Comparison of ENCODE assay signal across 8 mouse cellular contexts in genomic region chr2:31298814-31299213, GRCm38 (mm10). TPM values are rescaled to one million over a fixed set of nuclear protein-coding genes. Genes with fewer than 3 reads are reported as not detected.
A peak's percentile ranks its signal among the peaks of the same experiment; 100 is the strongest.
DNase-seq lines count a peak whose midpoint lies in the region; ATAC-seq and TF ChIP-seq lines count a peak whose summit lies in the region.
"Had no signal": no experiment of that assay in that cellular context is flagged by ENCODE, and none has a peak within 500 bp of the region (broad histone marks: within the 10 kb centered on the region; RNA-seq: fewer than 3 reads in every experiment).

No protein-coding gene starts in this region.

- no peak for TF ChIP-seq CTCF in midbrain, postnatal 0 days (IDR thresholded peaks at IDR 0.05)

- peaks cover 13% of the 10 kb centered on the region for H3K4me1 ChIP-seq in kidney, embryonic 15.5 days
- H3K4me1 ChIP-seq in embryonic facial prominence, embryonic 12.5 days, result peaks cover 4% of the 10 kb centered on the region; the same call in 1 of the 2 replicates
- peaks cover 5% of the 10 kb centered on the region for H3K4me1 ChIP-seq in hindbrain, embryonic 12.5 days
- H3K4me1 ChIP-seq in midbrain, postnatal 0 days (ENCODE audit: insufficient read depth, low read length), result peaks cover 5% of the 10 kb centered on the region; the same call in 1 of the 2 replicates

- ATAC-seq in kidney, embryonic 15.5 days (replicated peaks; ENCODE audit: low FRiP score), result no peak
- ATAC-seq in embryonic facial prominence, embryonic 12.5 days (ENCODE audit: insufficient number of reproducible peaks, insufficient read depth, low FRiP score, low TSS enrichment), result no peak
- ATAC-seq in hindbrain, embryonic 12.5 days (ENCODE audit: low FRiP score), result 0 out of 2 replicates have a peak, but pooled peaks have one; percentile 19
- ATAC-seq in midbrain, postnatal 0 days (ENCODE audit: low FRiP score), result peak; percentile 42; the same call in 1 of the 2 replicates

- H3K4me3 ChIP-seq in kidney, embryonic 15.5 days (replicated peaks), result peak overlapping the region; percentile 49; the same call in 1 of the 2 replicates
- no peak overlapping the region for H3K4me3 ChIP-seq in embryonic facial prominence, embryonic 12.5 days
- no peak overlapping the region for H3K4me3 ChIP-seq in hindbrain, embryonic 12.5 days
- no peak overlapping the region for H3K4me3 ChIP-seq in midbrain, postnatal 0 days (ENCODE audit: low read depth, low read length)

- peak overlapping the region; percentile 65 for H3K4me2 ChIP-seq in kidney, embryonic 15.5 days
- H3K4me2 ChIP-seq in embryonic facial prominence, embryonic 12.5 days (replicated peaks), result peak overlapping the region; percentile 60
- H3K4me2 ChIP-seq in hindbrain, embryonic 12.5 days (replicated peaks), result peak overlapping the region; percentile 49
- peak overlapping the region; percentile 54 for H3K4me2 ChIP-seq in midbrain, postnatal 0 days (ENCODE audit: low read depth, low read length, poor library complexity, severe bottlenecking)

- no peak overlapping the region for H3K9ac ChIP-seq in kidney, embryonic 15.5 days
- no peak overlapping the region for H3K9ac ChIP-seq in embryonic facial prominence, embryonic 12.5 days
- H3K9ac ChIP-seq in hindbrain, embryonic 12.5 days, result no peak overlapping the region
- H3K9ac ChIP-seq in midbrain, postnatal 0 days (replicated peaks; ENCODE audit: low read length, poor library complexity, severe bottlenecking), result no peak overlapping the region

- no peaks in the 10 kb centered on the region for H3K27me3 ChIP-seq in kidney, embryonic 15.5 days
- H3K27me3 ChIP-seq in embryonic facial prominence, embryonic 12.5 days, result no peaks in the 10 kb centered on the region
- H3K27me3 ChIP-seq in hindbrain, embryonic 12.5 days, result no peaks in the 10 kb centered on the region
- no peaks in the 10 kb centered on the region for H3K27me3 ChIP-seq in midbrain, postnatal 0 days (ENCODE audit: insufficient read depth, low read length)

- H3K9me3 ChIP-seq in kidney, embryonic 15.5 days (replicated peaks), result no peaks in the 10 kb centered on the region
- no peaks in the 10 kb centered on the region for H3K9me3 ChIP-seq in embryonic facial prominence, embryonic 12.5 days
- H3K9me3 ChIP-seq in hindbrain, embryonic 12.5 days (replicated peaks), result no peaks in the 10 kb centered on the region
- H3K9me3 ChIP-seq in midbrain, postnatal 0 days (ENCODE audit: low read length), result no peaks in the 10 kb centered on the region

- WGBS in kidney, embryonic 15.5 days, result 50% methylated on average over 4 of the region's 4 CpGs
- 47% methylated on average over 4 of the region's 4 CpGs for WGBS in embryonic facial prominence, embryonic 12.5 days
- WGBS in hindbrain, embryonic 12.5 days, result 53% methylated on average over 4 of the region's 4 CpGs
- 18% methylated on average over 4 of the region's 4 CpGs for WGBS in midbrain, postnatal 0 days

- H3K27ac ChIP-seq in kidney, embryonic 15.5 days, result no peak overlapping the region
- no peak overlapping the region for H3K27ac ChIP-seq in embryonic facial prominence, embryonic 12.5 days
- H3K27ac ChIP-seq in hindbrain, embryonic 12.5 days, result no peak overlapping the region
- H3K27ac ChIP-seq in midbrain, postnatal 0 days (ENCODE audit: low read depth, low read length), result no peak overlapping the region

- DNase-seq in kidney, postnatal 10 days, result no peak
- DNase-seq in midbrain, postnatal 0 days (ENCODE audit: low spot score), result no peak
- DNase-seq in left cerebral cortex, adult 11 months (ENCODE audit: low spot score), result no peak
- DNase-seq in ovary, postnatal 36 days (ENCODE audit: low spot score), result no peak
- DNase-seq: right cerebral cortex, postnatal 14 days had no signal

- H3K36me3 ChIP-seq in kidney, embryonic 15.5 days, result peaks cover 8% of the 10 kb centered on the region
- no peaks in the 10 kb centered on the region; the same call in 1 of the 2 replicates for H3K36me3 ChIP-seq in embryonic facial prominence, embryonic 12.5 days
- peaks cover 4% of the 10 kb centered on the region for H3K36me3 ChIP-seq in hindbrain, embryonic 12.5 days
- H3K36me3 ChIP-seq in midbrain, postnatal 0 days (ENCODE audit: insufficient read depth, low read length), result peaks cover 9% of the 10 kb centered on the region

RNA-seq across cellular contexts. Expression of gene Hmcn2, which starts 15.4 kb away (rescaled TPM):
- 0.22 and 0.33 TPM in 2 replicates for polyA plus RNA-seq in kidney, embryonic 15.5 days (2015; fragmentation: Nextera tagmentation; extraction: Ambion mirVana)
- polyA plus RNA-seq in embryonic facial prominence, embryonic 12.5 days (2016; fragmentation: Nextera tagmentation; extraction: Ambion mirVana), result 0.09 and 0.18 TPM in 2 replicates
- polyA plus RNA-seq in hindbrain, embryonic 12.5 days (2016; fragmentation: Nextera tagmentation; extraction: Ambion mirVana), result 0.30 and 0.33 TPM in 2 replicates
- 0.60 and 1.5 TPM in 2 replicates for total RNA-seq in midbrain, postnatal 0 days (2014; rRNA removed)
- polyA plus RNA-seq in midbrain, postnatal 0 days (2015; fragmentation: Nextera tagmentation; extraction: Ambion mirVana), result 0.29 and 0.37 TPM in 2 replicates

RNA-seq across cellular contexts. Expression of gene Ncs1, which starts 53.2 kb away (rescaled TPM):
- polyA plus RNA-seq in kidney, embryonic 15.5 days (2015; fragmentation: Nextera tagmentation; extraction: Ambion mirVana), result 42.0 and 43.2 TPM in 2 replicates
- polyA plus RNA-seq in embryonic facial prominence, embryonic 12.5 days (2016; fragmentation: Nextera tagmentation; extraction: Ambion mirVana), result 54.4 and 59.2 TPM in 2 replicates
- 99.8 and 107 TPM in 2 replicates for polyA plus RNA-seq in hindbrain, embryonic 12.5 days (2016; fragmentation: Nextera tagmentation; extraction: Ambion mirVana)
- 190 and 202 TPM in 2 replicates for total RNA-seq in midbrain, postnatal 0 days (2014; rRNA removed)
- polyA plus RNA-seq in midbrain, postnatal 0 days (2015; fragmentation: Nextera tagmentation; extraction: Ambion mirVana), result 181 and 183 TPM in 2 replicates

Comparison
In these comparisons a context has a peak if more than half of its experiments do, and no peak if none do; other contexts are left out.
1. ATAC-seq: peak in hindbrain, embryonic 12.5 days (single experiment) and midbrain, postnatal 0 days (single experiment); none in kidney, embryonic 15.5 days (single experiment) and embryonic facial prominence, embryonic 12.5 days (single experiment).
2. Peak in every context shown above with its lines, with median percentiles within 50 percentile points of each other: H3K4me2 ChIP-seq.